Mouse (Mus musculus): ENCODE measurements around the gene Bcas3. TPM values are rescaled to one million over a fixed set of nuclear protein-coding genes. Genes with fewer than 3 reads are reported as not detected.

The Bcas3 gene
- polyA plus RNA-seq, 1 experiment from 2014 or later = 16.6 TPM

- Histone ChIP-seq H3K4me3 (no peak overlapping the region), H3K9me3 (replicated peaks) (no peaks in the 10 kb centered on the region), H3K27ac (no peak overlapping the region), H3K4me1 (replicated peaks) (peaks cover 13% of the 10 kb centered on the region), H3K4me2 (no peak overlapping the region), H3K9ac (no peak overlapping the region), H3K27me3 (peaks cover 35% of the 10 kb centered on the region), H3K36me3 (no peaks in the 10 kb centered on the region)
- no peak for ATAC-seq (replicated peaks; ENCODE audit: insufficient number of reproducible peaks, insufficient read depth, low FRiP score, low read depth)
- 67% methylated on average over 7 of the region's 7 CpGs for WGBS
Observed at GRCm38 (mm10) chr11:85776861-85777360, 423.9 kb downstream of the Bcas3 start.

- Histone ChIP-seq H3K4me1 (replicated peaks) (peaks cover 13% of the 10 kb centered on the region), H3K36me3 (no peaks in the 10 kb centered on the region), H3K9ac (no peak overlapping the region), H3K27ac (no peak overlapping the region), H3K27me3 (peaks cover 34% of the 10 kb centered on the region), H3K9me3 (replicated peaks) (no peaks in the 10 kb centered on the region), H3K4me2 (no peak overlapping the region), H3K4me3 (no peak overlapping the region)
- no peak for ATAC-seq (replicated peaks; ENCODE audit: insufficient number of reproducible peaks, insufficient read depth, low FRiP score, low read depth)
- 70% methylated on average over 2 of the region's 2 CpGs for WGBS
Observed at GRCm38 (mm10) chr11:85777950-85778349, 425.0 kb downstream of the Bcas3 start.

- Histone ChIP-seq H3K4me2 (no peak overlapping the region), H3K9me3 (replicated peaks) (no peaks in the 10 kb centered on the region), H3K9ac (no peak overlapping the region), H3K4me3 (no peak overlapping the region), H3K4me1 (replicated peaks) (peaks cover 11% of the 10 kb centered on the region), H3K36me3 (no peaks in the 10 kb centered on the region), H3K27me3 (peaks cover 30% of the 10 kb centered on the region), H3K27ac (no peak overlapping the region)
- 60% methylated on average over 4 of the region's 4 CpGs for WGBS
- no peak for ATAC-seq (replicated peaks; ENCODE audit: insufficient number of reproducible peaks, insufficient read depth, low FRiP score, low read depth)
Observed at GRCm38 (mm10) chr11:85780303-85780702, 427.3 kb downstream of the Bcas3 start.

GRCm38 (mm10) chr11:85786113-85786718, 433.2 kb downstream of the Bcas3 start:
- Histone ChIP-seq H3K27ac (no peak overlapping the region), H3K4me3 (no peak overlapping the region), H3K27me3 (peaks cover 40% of the 10 kb centered on the region), H3K4me1 (replicated peaks) (no peaks in the 10 kb centered on the region; the same call in 1 of the 2 replicates), H3K36me3 (no peaks in the 10 kb centered on the region), H3K9ac (no peak overlapping the region), H3K4me2 (no peak overlapping the region), H3K9me3 (replicated peaks) (no peaks in the 10 kb centered on the region)
- no peak for ATAC-seq (replicated peaks; ENCODE audit: insufficient number of reproducible peaks, insufficient read depth, low FRiP score, low read depth)
- WGBS = 79% methylated on average over 3 of the region's 3 CpGs

GRCm38 (mm10) chr11:85789750-85790149, 436.8 kb downstream of the Bcas3 start:
- Histone ChIP-seq H3K4me1 (replicated peaks) (no peaks in the 10 kb centered on the region; the same call in 1 of the 2 replicates), H3K4me3 (no peak overlapping the region), H3K9ac (no peak overlapping the region), H3K27me3 (peaks cover 59% of the 10 kb centered on the region), H3K4me2 (no peak overlapping the region), H3K27ac (no peak overlapping the region), H3K36me3 (no peaks in the 10 kb centered on the region), H3K9me3 (replicated peaks) (no peaks in the 10 kb centered on the region)
- no peak for ATAC-seq (replicated peaks; ENCODE audit: insufficient number of reproducible peaks, insufficient read depth, low FRiP score, low read depth)
- WGBS = 63% methylated on average over 7 of the region's 7 CpGs

- WGBS = 40% methylated on average over 2 of the region's 2 CpGs
- H3K4me2 ChIP-seq = no peak overlapping the region
- H3K4me1 ChIP-seq (replicated peaks) = no peaks in the 10 kb centered on the region; the same call in 1 of the 2 replicates
- ATAC-seq (replicated peaks; ENCODE audit: insufficient number of reproducible peaks, insufficient read depth, low FRiP score, low read depth) = no peak
- no peaks in the 10 kb centered on the region for H3K9me3 ChIP-seq (replicated peaks)
- H3K27ac ChIP-seq = no peak overlapping the region
- peaks cover 64% of the 10 kb centered on the region for H3K27me3 ChIP-seq
- H3K4me3 ChIP-seq = no peak overlapping the region
- H3K9ac ChIP-seq = no peak overlapping the region
- no peaks in the 10 kb centered on the region for H3K36me3 ChIP-seq
Observed at GRCm38 (mm10) chr11:85790267-85790666, 437.3 kb downstream of the Bcas3 start.

GRCm38 (mm10) chr11:85791212-85791611, 438.2 kb downstream of the Bcas3 start:
- 78% methylated on average over 1 of the region's 1 CpGs for WGBS
- no peaks in the 10 kb centered on the region; the same call in 1 of the 2 replicates for H3K4me1 ChIP-seq (replicated peaks)
- peaks cover 73% of the 10 kb centered on the region for H3K27me3 ChIP-seq
- no peak overlapping the region for H3K4me3 ChIP-seq
- no peak for ATAC-seq (replicated peaks; ENCODE audit: insufficient number of reproducible peaks, insufficient read depth, low FRiP score, low read depth)
- no peaks in the 10 kb centered on the region for H3K9me3 ChIP-seq (replicated peaks)
- H3K27ac ChIP-seq = no peak overlapping the region
- no peaks in the 10 kb centered on the region for H3K36me3 ChIP-seq
- no peak overlapping the region for H3K4me2 ChIP-seq
- H3K9ac ChIP-seq = no peak overlapping the region

GRCm38 (mm10) chr11:85792534-85793215, 439.7 kb downstream of the Bcas3 start:
- no peak overlapping the region for H3K4me2 ChIP-seq
- H3K27me3 ChIP-seq = peaks cover 83% of the 10 kb centered on the region
- no peaks in the 10 kb centered on the region; the same call in 1 of the 2 replicates for H3K4me1 ChIP-seq (replicated peaks)
- no peaks in the 10 kb centered on the region for H3K9me3 ChIP-seq (replicated peaks)
- WGBS = 77% methylated on average over 12 of the region's 12 CpGs
- ATAC-seq (replicated peaks; ENCODE audit: insufficient number of reproducible peaks, insufficient read depth, low FRiP score, low read depth) = no peak
- H3K27ac ChIP-seq = no peak overlapping the region
- H3K36me3 ChIP-seq = no peaks in the 10 kb centered on the region
- H3K9ac ChIP-seq = no peak overlapping the region
- H3K4me3 ChIP-seq = no peak overlapping the region

- Histone ChIP-seq H3K27me3 (peaks cover 53% of the 10 kb centered on the region), H3K27ac (0 out of 2 replicates have a peak overlapping the region, but pooled peaks have one; percentile 5), H3K9me3 (replicated peaks) (no peaks in the 10 kb centered on the region), H3K4me2 (peak overlapping the region; percentile 14), H3K36me3 (no peaks in the 10 kb centered on the region), H3K9ac (no peak overlapping the region), H3K4me3 (no peak overlapping the region), H3K4me1 (replicated peaks) (peaks cover 47% of the 10 kb centered on the region)
- ATAC-seq (replicated peaks; ENCODE audit: insufficient number of reproducible peaks, insufficient read depth, low FRiP score, low read depth) = 0 out of 2 replicates have a peak, but pooled peaks have one; percentile 10
- 18% methylated on average over 4 of the region's 4 CpGs for WGBS
Observed at GRCm38 (mm10) chr11:85799456-85799855, 446.5 kb downstream of the Bcas3 start.

GRCm38 (mm10) chr11:85799856-85800255, 446.9 kb downstream of the Bcas3 start:
- ATAC-seq (replicated peaks; ENCODE audit: insufficient number of reproducible peaks, insufficient read depth, low FRiP score, low read depth) = peak; percentile 84
- 11% methylated on average over 19 of the region's 19 CpGs for WGBS
- H3K27ac ChIP-seq = no peak overlapping the region
- no peaks in the 10 kb centered on the region for H3K9me3 ChIP-seq (replicated peaks)
- H3K4me1 ChIP-seq (replicated peaks) = peaks cover 51% of the 10 kb centered on the region
- no peak overlapping the region for H3K9ac ChIP-seq
- no peak overlapping the region for H3K4me3 ChIP-seq
- no peaks in the 10 kb centered on the region for H3K36me3 ChIP-seq
- H3K4me2 ChIP-seq = peak overlapping the region; percentile 14
- H3K27me3 ChIP-seq = peaks cover 53% of the 10 kb centered on the region

GRCm38 (mm10) chr11:85800380-85800779, 447.4 kb downstream of the Bcas3 start:
- 20% methylated on average over 11 of the region's 11 CpGs for WGBS
- no peak overlapping the region for H3K4me3 ChIP-seq
- no peak overlapping the region for H3K9ac ChIP-seq
- no peak overlapping the region for H3K27ac ChIP-seq
- ATAC-seq (replicated peaks; ENCODE audit: insufficient number of reproducible peaks, insufficient read depth, low FRiP score, low read depth) = no peak
- no peaks in the 10 kb centered on the region for H3K9me3 ChIP-seq (replicated peaks)
- peaks cover 53% of the 10 kb centered on the region for H3K27me3 ChIP-seq
- H3K4me2 ChIP-seq = peak overlapping the region; percentile 14; the same call in 1 of the 2 replicates
- H3K4me1 ChIP-seq (replicated peaks) = peaks cover 51% of the 10 kb centered on the region
- H3K36me3 ChIP-seq = no peaks in the 10 kb centered on the region

Data from heart, embryonic 15.5 days (tissue).